Mouse (Mus musculus) embryonic facial prominence, embryonic 10.5 days (tissue): ENCODE measurements around the gene Fbxo10. TPM values are rescaled to one million over a fixed set of nuclear protein-coding genes. Genes with fewer than 3 reads are reported as not detected.
"Not testable (repeated sequence)": the region's sequence is repeated elsewhere in the genome, so short reads cannot be mapped to it uniquely, and the experiment has no call there.

ENCODE experiments used
- DNase-seq: peaks from one replicate; pipeline ENCODE4 v3.0.0-alpha.2; 2017; ENCODE audit warnings: low spot score
- H3K27ac ChIP-seq: fragments of 300-500 bp; sonication (generic); replicated peaks from 2 replicates; pipeline ENCODE4 v1.5.1; 2016; ENCODE audit warnings: mild to moderate bottlenecking
- H3K27me3 ChIP-seq: fragments of 300-500 bp; sonication (generic); replicated peaks from 2 replicates; pipeline ENCODE4 v1.6.1; 2016; ENCODE audit warnings: low read depth, mild to moderate bottlenecking; ENCODE audit not compliant: poor library complexity, severe bottlenecking
- H3K36me3 ChIP-seq: fragments of 300-500 bp; sonication (generic); replicated peaks from 2 replicates; pipeline ENCODE4 v1.6.1; 2016; ENCODE audit warnings: mild to moderate bottlenecking, moderate library complexity
- H3K4me1 ChIP-seq: fragments of 300-500 bp; sonication (generic); 2 replicates; pipeline ENCODE4 v1.6.1; 2016
- H3K4me3 ChIP-seq: fragments of 300-500 bp; sonication (generic); 2 replicates; pipeline ENCODE4 v1.5.1; 2016; ENCODE audit warnings: mild to moderate bottlenecking, moderate library complexity
- H3K9me3 ChIP-seq: fragments of 300-500 bp; sonication (generic); 2 replicates; pipeline ENCODE4 v1.6.1; 2016; ENCODE audit warnings: mild to moderate bottlenecking
- WGBS: fragments of 180-500 bp; shearing (Covaris S2); methylation state at CpG from one replicate; pipeline ENCODE4 v1.1.7; 2016; 5-methylcytosine and 5-hydroxymethylcytosine counted together
- polyA plus RNA-seq: library from polyadenylated mRNA; unstranded; fragments of >200 nt; fragmentation: Nextera tagmentation; extraction: Ambion mirVana; gene quantifications from 2 replicates; pipeline ENCODE4 v1.2.1, GENCODE M21; 2016

Gene Fbxo10
- polyA plus RNA-seq, 1 experiment from 2014 or later: 16.4 TPM

DNA sequence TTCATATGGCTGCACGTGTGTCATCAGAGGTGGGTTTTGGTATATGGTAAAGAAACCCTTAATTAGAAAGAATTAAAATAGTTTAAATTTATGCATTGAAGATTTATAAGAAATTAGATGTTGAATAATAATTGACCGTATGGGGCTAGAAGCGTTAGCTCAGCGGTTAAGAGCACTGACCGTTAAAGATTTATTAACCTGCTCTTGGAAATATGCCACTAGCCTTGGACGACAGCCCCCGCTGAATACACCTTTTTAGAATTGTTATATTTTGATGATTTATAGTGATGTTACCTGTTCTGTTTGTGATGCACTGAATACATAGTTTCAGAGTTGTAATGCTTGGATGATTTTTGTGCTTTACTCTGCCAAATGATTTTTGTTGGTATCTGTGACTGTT lies 44.9 kb downstream of the Fbxo10 start:
- H3K27me3 ChIP-seq: not testable (repeated sequence)
- WGBS: 95% methylated on average over 7 of the region's 7 CpGs
- peaks cover 81% of the 10 kb centered on the region for H3K36me3 ChIP-seq

DNA sequence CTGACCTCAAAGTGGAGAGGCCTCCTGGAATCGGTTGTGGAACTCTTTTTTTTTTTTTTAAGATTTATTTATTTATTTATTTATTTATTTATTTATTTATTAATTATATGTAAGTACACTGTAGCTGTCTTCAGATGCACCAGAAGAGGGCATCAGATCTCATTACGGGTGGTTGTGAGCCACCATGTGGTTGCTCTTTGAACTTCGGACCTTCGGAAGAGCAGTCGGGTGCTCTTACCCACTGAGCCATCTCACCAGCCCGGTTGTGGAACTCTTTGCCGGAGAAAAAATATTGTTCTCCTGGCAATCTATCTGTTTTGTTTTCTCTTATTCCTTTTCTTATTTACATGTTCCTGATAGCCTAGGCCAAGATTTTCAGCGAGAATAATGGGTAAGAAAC lies 45.5 kb downstream of the Fbxo10 start:
- not testable (repeated sequence) for H3K9me3 ChIP-seq, H3K4me1 ChIP-seq, H3K27me3 ChIP-seq, DNase-seq, H3K4me3 ChIP-seq, H3K27ac ChIP-seq
- 63% methylated on average over 8 of the region's 8 CpGs for WGBS
- peaks cover 81% of the 10 kb centered on the region for H3K36me3 ChIP-seq

More for the DNA sequence above, 44.9 kb downstream of the Fbxo10 start:
- H3K4me3 ChIP-seq, H3K27ac ChIP-seq, H3K4me1 ChIP-seq, H3K9me3 ChIP-seq, DNase-seq: not testable (repeated sequence)

DNA sequence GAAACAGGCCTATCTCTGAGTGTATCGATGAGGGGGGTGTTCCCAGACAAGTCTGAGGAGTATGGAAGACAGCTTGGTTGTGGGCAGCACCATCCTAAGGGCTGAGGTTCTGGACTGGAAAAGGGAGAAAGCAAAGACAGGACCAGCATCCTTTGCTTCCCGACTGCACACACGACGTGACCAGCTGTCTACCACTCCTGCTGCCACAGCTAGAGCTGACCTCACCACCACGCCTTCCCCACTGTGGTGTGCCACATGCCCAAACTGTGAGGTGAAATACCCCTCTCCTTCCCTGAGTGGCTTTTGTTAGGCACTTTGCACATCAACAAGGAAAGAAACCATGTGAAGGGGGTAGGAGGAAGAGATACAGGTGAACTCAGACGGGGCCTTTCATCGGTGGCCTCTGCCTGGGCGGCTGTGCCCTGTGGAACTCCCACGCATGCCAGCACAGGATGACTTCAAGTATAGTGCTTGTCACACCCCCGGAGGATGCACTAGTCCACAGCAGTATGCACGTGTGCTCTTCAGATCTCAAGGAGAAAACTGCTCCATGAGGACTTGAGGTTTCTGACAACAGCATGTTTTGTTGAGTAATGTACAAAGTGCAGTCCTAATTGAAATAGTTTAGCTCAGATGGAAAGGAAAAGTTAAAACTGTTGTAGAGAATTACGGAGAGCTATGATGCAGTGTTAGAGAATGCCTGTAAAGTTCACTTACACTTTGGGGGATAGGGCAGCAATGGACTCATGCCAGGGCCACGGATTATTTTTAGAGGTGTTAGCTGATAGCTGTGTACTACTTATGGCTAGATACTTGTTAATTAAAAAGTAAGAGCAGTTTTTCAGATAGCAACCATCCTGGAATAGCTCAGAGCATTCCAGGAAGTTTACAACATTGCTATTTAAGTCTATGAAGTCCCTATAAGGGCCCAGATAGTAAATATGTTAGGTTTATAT lies 46.7 kb downstream of the Fbxo10 start:
- no peak for DNase-seq
- Histone ChIP-seq H3K4me1 (no peaks in the 10 kb centered on the region), H3K4me3 (no peak overlapping the region), H3K36me3 (peaks cover 81% of the 10 kb centered on the region), H3K9me3 (no peaks in the 10 kb centered on the region), H3K27me3 (no peaks in the 10 kb centered on the region), H3K27ac (no peak overlapping the region)
- WGBS: 89% methylated on average over 13 of the region's 13 CpGs

DNA sequence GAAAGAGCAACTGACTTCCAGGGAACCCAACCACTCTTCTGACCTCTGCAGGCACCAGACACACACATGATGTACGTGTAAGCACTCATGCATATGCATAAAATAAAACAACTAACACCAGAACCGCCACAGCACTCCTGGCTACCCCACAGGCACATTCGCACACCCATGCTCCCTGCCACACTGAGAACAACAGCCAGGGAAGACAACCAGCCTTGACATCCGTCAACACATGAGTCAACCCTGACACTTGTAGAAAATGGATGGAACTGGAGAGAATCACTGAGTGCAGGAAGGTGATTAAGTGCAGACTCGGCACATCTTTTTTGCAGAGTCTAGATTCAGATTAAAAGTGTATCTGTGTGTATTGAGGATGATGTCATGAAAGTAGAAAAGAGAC lies 47.8 kb downstream of the Fbxo10 start:
- Histone ChIP-seq H3K27me3 (no peaks in the 10 kb centered on the region), H3K4me1 (no peaks in the 10 kb centered on the region), H3K27ac (no peak overlapping the region), H3K36me3 (peaks cover 83% of the 10 kb centered on the region), H3K9me3 (no peaks in the 10 kb centered on the region), H3K4me3 (no peak overlapping the region)
- no peak for DNase-seq
- 91% methylated on average over 5 of the region's 5 CpGs for WGBS

DNA sequence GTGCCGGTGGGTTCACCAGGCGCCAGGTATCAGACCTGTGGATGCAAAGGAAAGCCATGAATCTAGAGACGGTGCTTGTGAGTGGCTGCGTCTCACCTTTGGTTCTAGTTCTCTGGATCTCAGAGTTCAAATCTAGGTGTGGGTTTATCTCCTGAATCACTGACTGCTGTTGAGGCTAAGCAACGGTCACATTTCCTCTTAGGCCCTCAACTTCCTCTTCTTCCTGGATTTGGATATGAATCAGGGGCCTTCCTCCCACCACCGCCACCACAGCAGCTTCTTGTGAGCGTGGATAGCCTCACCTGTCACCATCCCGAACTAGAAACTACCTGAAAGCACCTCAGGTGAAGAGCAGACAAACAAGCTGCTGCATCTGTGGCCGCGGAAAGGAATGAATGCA lies 48.4 kb downstream of the Fbxo10 start:
- 94% methylated on average over 10 of the region's 10 CpGs for WGBS
- DNase-seq: no peak
- Histone ChIP-seq H3K27ac (no peak overlapping the region), H3K36me3 (peaks cover 83% of the 10 kb centered on the region), H3K27me3 (no peaks in the 10 kb centered on the region), H3K4me3 (no peak overlapping the region), H3K9me3 (no peaks in the 10 kb centered on the region), H3K4me1 (no peaks in the 10 kb centered on the region)

DNA sequence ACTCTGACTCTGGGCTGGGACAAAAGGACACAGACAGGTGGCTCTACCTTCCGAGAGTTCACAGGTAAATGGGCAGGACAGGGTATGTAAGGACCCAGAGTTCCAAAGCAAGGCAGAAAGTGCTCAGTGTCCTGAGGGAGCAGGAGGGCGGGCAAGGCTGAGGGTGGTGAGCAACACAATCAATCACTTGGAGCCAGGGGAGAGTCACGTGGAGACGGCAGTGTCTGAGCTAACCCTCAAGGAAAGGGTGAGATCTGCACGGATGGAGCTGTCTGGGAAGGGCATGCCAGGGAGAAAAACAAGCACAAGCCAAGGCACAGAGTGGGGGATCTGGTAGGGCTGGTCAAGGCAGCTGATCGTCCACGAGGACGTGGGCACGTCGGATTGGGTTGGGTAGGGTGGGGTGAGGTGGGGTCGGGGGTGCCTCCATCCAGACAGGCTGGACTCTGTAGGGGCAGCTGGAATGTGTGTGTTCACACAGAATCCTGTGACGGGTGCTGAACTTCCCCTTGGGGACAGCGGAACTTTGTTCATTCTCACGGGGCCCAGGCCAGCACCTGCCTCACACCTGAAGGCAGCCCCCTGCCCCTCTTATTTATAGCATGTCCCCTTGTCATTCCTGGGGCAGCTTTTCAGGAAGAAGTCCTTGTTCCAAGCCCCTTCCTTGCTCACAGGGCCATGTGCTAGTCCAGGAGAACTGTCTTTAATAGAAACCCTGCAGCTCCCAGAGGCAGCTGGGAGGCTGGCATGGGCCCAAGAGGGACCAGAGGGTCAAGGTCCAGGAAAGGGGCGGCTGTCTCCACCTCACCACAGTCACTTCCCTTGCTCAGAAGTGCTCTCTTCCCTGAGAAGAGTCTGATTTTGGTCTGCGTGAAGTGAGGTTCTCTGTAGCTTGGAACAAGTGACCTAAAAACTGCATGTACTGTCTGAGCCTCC lies 49.4 kb downstream of the Fbxo10 start:
- Histone ChIP-seq H3K27me3 (no peaks in the 10 kb centered on the region), H3K4me1 (no peaks in the 10 kb centered on the region), H3K36me3 (peaks cover 83% of the 10 kb centered on the region), H3K4me3 (no peak overlapping the region), H3K27ac (no peak overlapping the region), H3K9me3 (no peaks in the 10 kb centered on the region)
- 82% methylated on average over 16 of the region's 16 CpGs for WGBS
- no peak for DNase-seq

DNA sequence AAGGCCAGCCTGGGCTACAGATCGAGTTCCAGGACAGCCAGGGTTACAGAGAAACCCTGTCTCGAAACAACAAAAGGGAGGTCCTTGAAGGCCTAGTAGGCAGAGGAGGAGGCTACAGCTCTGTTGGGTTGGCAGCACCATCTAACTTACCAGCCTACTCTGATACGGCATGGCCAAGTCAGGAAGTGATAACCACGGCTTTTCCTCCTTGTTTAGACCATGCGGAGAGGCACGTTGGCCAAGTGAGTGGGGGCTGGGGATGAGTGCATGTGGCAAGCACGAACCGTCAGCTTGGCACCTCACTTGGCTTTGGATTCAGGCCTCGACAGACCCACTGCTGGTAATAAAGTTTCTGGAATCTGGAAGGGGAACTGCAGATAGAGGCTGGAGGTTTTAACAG lies 51.8 kb downstream of the Fbxo10 start:
- H3K4me1 ChIP-seq: no peaks in the 10 kb centered on the region
- no peak overlapping the region for H3K4me3 ChIP-seq
- no peaks in the 10 kb centered on the region for H3K9me3 ChIP-seq
- WGBS: 92% methylated on average over 9 of the region's 9 CpGs
- no peak for DNase-seq
- H3K27ac ChIP-seq: no peak overlapping the region
- peaks cover 96% of the 10 kb centered on the region for H3K36me3 ChIP-seq
- no peaks in the 10 kb centered on the region for H3K27me3 ChIP-seq

DNA sequence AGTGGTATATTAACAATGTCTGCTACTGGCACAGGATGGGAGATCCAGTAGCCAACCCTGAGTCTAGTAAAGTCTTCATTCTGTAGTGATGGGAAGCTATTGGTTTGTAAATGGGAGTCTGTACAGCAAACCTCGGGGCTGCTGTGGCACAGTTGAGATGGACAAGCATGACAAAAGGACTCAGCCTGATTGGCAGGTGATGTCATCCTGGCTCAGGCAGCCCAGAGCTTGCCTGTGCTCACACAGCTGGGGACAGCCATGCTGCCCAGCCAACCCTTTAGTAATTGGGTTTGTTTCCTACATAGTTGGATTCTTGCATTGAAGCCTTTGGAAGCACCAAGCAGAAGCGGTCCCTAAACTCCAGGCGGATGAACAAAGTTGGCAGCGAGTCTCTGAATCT lies 57.9 kb downstream of the Fbxo10 start:
- 91% methylated on average over 4 of the region's 4 CpGs for WGBS
- no peaks in the 10 kb centered on the region for H3K27me3 ChIP-seq
- H3K4me3 ChIP-seq: no peak overlapping the region
- H3K9me3 ChIP-seq: no peaks in the 10 kb centered on the region
- H3K36me3 ChIP-seq: peaks cover 91% of the 10 kb centered on the region
- no peak overlapping the region for H3K27ac ChIP-seq
- no peaks in the 10 kb centered on the region for H3K4me1 ChIP-seq
- no peak for DNase-seq

DNA sequence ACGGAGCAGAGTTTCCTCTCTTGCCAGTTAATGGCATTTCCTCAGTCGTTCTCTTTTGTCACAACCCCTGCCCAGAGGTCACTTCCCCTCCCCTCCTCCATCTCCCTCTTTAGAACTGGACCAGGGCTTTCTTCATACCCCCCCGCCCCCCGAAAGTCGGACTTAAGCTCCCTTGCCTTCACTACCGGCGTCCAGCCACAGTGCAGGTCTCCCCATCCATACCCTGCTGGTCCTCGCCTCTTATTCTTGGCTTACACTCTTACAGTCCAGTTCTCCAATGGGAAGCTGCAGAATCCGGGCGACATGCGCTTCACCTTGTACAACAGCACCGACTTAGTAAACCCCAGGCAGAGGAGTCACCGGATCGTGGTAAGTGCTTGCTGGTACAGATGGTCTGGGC lies 65.4 kb downstream of the Fbxo10 start:
- H3K4me1 ChIP-seq: peaks cover 23% of the 10 kb centered on the region
- H3K36me3 ChIP-seq: peaks cover 23% of the 10 kb centered on the region
- H3K4me3 ChIP-seq: peak overlapping the region; percentile 86
- H3K9me3 ChIP-seq: no peaks in the 10 kb centered on the region
- peak overlapping the region; percentile 81 for H3K27ac ChIP-seq
- DNase-seq: peak; percentile 21
- H3K27me3 ChIP-seq: no peaks in the 10 kb centered on the region
- WGBS: 2% methylated on average over 14 of the region's 14 CpGs

DNA sequence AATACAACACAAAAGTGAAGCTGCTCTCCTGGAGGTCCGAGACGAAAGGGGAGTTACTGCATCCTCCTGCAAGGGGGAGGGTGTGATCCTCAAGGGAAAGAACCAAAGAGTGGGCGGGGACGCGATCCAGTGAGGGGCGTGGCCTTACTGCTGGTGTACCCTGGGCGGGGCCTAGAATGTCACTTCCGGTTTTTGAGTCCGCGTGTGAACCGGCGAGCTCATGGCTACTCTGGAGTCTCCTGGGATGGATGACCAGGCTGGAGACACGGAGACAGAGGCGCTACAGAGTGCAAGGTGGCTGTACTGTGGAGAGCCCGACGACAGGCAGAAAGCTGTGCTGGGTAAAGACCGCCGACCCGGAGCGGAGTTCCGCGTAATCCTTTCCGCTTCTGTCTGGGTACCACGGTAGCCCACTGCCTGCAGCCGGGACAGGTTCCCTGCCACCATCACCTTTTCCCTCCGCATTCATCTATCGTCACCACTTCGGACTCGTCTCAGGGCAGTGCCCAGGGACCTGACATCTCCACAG lies 65.9 kb downstream of the Fbxo10 start, which contains the start of gene Polr1e:
TSS of gene Polr1e (plus strand) at position 132 of the 529 bp plus-strand sequence.
- peak; percentile 93 for DNase-seq
- Histone ChIP-seq H3K4me3 (peak within 1 kb of the TSS; percentile 86), H3K4me1 (peaks cover 27% of the 10 kb centered on the region), H3K27ac (peak within 1 kb of the TSS; percentile 81), H3K27me3 (no peaks in the 10 kb centered on the region), H3K9me3 (no peaks in the 10 kb centered on the region), H3K36me3 (peaks cover 18% of the 10 kb centered on the region)
- WGBS: under 1% methylated on average over 29 of the region's 29 CpGs

DNA sequence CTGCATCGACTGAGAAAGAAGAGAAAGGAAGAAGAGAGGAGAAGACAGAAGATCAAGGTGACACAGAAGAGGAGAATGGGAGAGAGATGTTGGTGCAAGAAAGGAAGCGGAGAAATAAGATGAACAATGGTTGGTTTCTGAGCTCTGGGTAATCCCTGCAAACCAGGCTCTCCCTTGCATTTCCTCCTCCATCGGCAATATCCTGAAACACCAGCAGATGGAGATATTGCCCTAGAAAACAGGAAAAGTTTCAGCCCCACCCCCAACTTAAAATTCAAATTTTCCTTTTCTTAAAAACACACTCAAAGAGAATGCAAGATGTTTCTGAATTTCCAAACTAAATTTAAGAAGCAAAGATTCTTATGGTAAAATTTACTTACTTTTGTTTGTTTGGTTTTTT lies 68.8 kb downstream of the Fbxo10 start:
- Histone ChIP-seq H3K9me3 (no peaks in the 10 kb centered on the region), H3K4me3 (no peak overlapping the region), H3K27ac (no peak overlapping the region), H3K4me1 (peaks cover 36% of the 10 kb centered on the region), H3K36me3 (no peaks in the 10 kb centered on the region), H3K27me3 (no peaks in the 10 kb centered on the region)
- peak; percentile 40 for DNase-seq
- WGBS: 16% methylated on average over 3 of the region's 3 CpGs

DNA sequence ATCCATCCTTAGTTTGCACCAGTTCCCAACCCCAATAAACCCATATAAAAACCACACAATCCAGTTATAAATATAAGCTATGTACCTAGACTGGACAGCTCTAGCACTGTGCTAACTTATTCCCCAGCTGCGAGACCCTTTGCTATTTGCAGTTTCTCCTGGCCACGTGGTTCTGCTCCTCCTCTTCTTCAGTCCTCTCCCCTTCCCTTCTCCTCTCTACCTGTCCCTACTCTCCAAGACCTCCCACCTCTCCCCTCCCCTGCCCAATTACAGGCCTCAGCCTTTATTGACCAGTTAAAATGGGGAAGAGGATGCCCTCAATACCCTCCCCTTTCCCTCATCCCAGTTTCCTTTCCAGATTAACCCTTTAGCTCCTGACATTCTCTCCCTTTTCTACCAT lies 70.9 kb downstream of the Fbxo10 start:
- Histone ChIP-seq H3K4me1 (peaks cover 28% of the 10 kb centered on the region), H3K27me3 (no peaks in the 10 kb centered on the region), H3K4me3 (peak overlapping the region; percentile 74), H3K27ac (peak overlapping the region; percentile 84; the same call in 1 of the 2 replicates), H3K36me3 (no peaks in the 10 kb centered on the region), H3K9me3 (no peaks in the 10 kb centered on the region)
- no peak for DNase-seq
- 6% methylated on average over 2 of the region's 2 CpGs for WGBS
